Mouse (Mus musculus): ENCODE results near the gene Gnptab.
A peak's percentile ranks its signal among the peaks of the same experiment; 100 is the strongest.
"Not testable (repeated sequence)": the region's sequence is repeated elsewhere in the genome, so short reads cannot be mapped to it uniquely, and the experiment has no call there.

The Gnptab gene

DNA sequence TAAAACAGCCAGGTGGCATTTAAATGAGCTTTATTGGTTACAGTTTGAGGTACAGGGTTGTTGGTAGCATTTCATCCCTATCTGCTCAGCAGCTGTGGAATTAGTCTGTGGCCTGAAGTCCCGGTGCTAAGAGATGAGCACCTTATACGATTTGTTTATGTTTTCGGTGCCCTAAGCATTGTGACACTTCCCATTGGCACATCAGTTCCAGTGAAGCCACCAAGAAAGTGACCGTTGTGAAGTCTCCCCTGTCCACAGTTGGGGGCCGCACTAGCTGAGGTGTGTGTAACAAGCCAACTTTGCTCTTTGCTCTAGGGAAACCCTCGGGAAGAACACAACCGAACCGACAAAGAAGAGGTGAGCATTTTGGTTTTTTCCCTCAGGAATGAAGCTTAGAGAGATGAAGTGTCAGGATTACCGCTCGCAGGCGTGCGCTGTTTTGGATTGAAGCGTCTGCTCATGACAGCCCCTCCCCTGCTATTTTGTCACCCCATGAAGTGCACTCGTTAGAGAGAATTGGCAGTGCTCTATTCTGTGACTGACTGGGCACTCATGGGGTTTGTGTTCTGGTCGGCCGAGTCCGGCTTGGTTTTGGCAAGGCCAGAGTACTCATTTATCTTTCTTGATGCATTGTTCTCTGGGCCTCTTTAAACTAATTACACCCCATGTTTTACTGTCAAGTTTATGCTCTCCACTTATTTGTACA is 33.5 kb downstream of the Gnptab start:
- DNase-seq (ENCODE audit: low spot score in 2 of 2), result no peak

DNA sequence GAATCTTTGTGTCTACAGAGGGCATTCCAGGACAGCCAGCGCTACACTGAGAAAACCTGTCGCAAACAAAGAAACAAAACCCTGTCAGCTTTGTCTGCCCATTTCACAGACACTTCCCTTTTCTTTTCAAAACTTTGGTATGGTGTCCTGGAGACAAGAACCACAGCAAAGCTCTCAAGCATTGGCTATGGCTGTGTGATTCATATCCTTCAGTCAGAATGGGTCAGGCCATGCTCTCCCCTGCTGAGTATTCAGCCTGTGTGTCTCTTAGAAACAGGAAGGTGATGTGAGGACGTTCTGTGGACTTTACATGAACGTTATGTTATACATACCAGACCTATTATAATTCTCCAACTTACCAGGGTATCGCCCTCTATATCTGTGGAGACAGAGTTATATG is 38.8 kb downstream of the Gnptab start:
- no peak for DNase-seq (ENCODE audit: low spot score in 2 of 2)

DNA sequence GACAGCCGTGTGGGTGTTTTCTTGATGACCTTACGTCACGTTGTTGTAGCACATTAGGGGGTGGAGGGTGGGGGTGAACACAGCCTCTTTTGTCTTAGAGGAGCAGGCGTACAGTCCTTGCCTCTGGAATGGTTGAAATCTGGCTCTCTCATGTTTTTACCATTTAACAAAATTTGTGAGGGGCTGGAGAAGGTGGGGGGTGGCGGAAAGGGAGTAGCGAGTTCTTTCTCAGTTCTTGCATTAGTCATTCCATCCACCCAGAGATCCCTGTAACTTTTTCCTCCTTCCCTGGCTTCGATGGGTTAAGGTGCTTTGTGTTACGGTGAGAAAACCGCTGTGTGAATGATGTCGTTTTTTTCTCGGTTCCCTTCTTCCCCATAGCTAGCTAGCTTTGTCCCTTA is 41.2 kb downstream of the Gnptab start:
- no peak for DNase-seq (ENCODE audit: low spot score in 2 of 2)

DNA sequence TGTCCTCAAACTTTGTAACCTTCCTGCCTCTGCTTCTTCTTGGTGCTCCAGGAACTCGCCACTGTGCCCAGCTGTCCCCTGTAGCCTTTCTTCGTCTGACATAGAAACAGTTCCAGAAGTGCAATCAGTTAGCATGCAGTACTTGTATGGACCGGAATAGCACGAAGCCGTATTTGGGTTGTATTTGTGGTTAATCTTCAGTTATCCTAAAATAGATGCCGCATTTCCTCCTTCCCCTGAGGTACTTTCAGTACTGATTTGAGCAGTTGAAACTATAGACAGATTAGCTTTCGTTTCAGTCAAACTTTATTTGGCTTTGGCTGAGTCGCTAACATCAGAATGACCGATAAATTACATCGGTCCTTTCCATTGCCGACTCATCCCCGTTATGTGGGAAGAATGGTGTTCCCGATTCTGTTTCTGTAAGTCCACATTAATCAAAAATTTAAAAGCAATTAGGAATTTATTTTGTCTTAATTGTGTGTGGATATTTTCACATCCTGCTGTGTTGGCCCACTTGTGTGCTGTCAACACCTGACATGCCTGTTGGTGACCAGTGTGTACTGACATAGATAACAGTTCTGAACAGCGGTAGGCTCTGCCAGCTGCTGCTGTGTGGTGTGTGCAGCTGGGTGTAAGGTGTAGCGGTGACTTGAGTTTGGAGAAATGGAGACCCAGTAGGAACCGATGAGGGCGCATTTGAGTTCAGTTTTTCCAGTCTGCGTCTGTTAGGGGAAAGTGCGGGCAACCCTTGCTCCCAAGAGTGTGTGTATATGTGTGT is 41.9 kb downstream of the Gnptab start:
- no peak for DNase-seq (ENCODE audit: low spot score in 2 of 2)

DNA sequence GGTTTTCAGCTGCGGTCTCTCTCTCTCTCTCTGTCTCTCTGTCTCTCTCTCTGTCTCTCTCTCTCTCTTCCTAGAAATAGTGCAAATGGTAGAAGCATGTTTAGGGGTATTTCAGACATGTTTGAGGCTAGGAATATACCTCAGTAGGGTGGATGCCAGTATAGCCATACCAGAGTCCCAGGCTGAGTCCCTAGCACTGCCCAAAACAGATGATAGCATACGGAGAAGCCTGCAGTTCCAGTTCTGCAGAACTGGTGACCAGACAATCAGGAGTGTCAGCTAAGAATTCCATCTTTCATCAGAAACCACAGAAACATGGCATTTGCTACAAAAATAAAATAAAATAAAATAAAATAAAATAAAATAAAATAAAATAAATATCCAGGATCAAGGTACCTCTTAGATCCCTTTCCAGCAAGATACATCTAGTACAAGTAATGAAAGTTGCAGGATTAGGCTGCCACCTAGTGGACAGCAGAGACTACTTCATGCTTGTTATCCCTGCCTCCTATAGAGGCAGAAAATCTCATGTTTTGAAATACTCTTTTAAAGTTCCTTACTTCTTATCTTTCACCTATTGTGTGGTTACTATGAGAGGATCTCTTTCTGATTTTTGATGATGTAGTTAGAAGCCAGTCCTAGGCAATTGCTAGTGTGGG is 47.4 kb downstream of the Gnptab start:
- peak in 1 of 2 experiments; percentile 58 for DNase-seq (ENCODE audit: low spot score in 2 of 2)

DNA sequence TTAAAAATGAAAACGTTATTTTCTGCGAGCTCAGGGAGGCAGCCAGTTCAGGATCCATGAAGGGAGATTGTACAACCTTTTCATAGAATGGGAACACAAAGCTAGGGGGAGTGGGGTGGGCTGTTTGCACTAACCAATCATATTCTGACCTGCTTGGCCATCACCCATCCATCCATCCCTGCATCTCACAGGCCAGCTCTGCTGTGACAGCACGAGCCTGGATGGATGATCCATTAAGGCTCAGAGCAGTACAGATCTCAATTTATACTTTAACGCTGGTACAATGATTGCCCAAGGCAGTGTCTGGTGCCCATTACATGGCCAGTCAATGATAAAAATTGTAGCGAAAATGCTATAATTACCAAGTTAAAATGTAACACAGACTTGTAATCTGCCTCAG is 48.0 kb downstream of the Gnptab start:
- DNase-seq (ENCODE audit: low spot score in 2 of 2), result no peak

DNA sequence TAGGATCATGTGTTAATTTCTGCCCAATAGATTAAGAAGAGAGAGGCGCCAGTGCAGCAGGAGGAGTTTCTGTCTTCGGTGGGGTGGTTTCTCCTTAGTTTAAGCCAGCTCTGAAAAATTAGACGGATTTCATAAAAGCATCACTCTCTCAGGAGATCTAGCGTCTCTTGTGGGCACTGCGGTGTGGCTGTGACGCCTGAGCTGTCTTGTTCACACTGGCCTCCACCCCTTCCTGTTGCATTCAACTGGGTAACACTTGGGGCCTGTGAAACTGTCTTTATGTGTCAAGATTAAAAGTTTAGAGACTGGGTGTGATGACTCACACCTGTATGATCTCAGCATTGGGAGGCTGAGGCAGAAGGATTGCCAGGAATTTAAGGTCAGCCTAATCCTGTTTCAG is 49.1 kb downstream of the Gnptab start:
- no peak for DNase-seq (ENCODE audit: low spot score in 2 of 2)

DNA sequence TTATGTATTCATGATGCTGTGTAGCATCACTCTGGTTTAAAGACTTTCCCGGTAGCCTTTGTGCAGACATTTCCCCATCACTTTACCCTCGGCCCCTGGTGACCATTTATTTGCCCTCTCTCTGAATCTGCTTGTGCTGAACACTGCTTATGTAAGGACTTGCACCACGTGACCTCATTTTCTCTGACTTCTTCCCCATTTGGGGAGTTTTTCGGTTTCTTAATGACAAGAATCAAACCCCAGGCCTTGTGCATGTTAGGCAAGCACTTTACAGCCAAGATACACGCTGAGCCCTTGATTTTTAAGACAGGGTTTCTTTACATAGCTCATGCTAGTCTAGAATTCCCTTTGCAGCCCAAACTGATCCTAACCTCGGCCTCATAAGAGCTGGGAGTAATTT is 62.3 kb downstream of the Gnptab start:
- DNase-seq (ENCODE audit: low spot score in 2 of 2), result no peak

DNA sequence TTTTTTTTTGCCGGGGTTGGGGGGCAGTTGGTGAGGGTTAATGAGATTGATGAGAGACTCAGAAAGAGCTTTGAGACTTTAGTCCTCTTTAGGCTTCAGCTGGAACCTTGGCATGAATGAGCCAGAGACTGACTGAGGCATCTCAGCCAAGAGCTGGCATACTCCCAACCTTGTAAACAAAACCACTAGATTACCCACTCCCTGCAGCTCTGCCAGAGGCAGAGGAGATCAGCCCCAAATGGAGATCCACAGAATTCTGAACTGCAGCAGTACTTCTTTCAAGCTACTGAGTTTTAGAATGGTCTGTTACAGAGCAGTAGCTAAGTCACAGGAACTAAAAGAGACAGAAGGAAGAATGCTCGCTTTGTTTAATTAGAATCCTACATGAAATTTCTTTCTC is 72.3 kb downstream of the Gnptab start:
- DNase-seq (ENCODE audit: low spot score in 2 of 2), result peak in 1 of 2 experiments; percentile 47

DNA sequence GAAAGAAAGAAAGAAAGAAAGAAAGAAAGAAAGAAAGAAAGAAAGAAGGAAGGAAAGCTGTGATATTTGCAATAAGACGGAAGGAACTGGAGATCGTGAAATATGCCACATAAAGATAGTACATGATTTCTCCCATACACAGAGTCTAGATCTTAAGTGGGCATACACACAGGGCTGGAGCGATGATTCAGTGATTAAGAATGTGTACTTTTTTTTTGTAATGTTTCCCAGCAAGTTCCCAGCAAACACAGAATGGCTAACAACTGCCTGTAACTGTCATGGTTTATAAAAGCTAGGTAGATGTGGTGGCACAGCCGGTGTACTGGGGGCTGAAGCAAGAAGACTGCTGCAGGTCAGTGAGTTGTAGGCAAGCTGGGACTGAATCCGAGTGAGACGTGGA is 73.1 kb downstream of the Gnptab start:
- DNase-seq (ENCODE audit: low spot score in 2 of 2), result no peak

DNA sequence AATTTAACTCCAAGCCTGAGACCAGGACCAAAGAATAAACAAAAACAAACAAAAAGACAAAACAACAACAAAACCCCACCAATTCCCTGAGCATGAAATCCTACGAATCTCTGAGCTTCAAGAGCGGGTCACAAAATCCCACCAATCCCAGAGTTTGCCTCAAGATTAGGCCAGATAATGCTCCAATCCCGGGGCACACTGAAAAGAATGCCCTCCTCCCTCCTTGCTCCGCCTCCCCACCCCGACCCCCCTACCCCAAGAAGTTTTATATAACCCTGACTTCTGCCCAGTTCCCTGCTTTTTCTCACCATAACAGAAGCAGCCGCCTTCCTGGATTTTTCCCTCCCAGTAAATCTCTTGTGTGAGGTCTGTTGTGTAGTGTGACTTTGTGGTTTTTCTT is 78.9 kb downstream of the Gnptab start:
- DNase-seq (ENCODE audit: low spot score in 2 of 2), result no peak

DNA sequence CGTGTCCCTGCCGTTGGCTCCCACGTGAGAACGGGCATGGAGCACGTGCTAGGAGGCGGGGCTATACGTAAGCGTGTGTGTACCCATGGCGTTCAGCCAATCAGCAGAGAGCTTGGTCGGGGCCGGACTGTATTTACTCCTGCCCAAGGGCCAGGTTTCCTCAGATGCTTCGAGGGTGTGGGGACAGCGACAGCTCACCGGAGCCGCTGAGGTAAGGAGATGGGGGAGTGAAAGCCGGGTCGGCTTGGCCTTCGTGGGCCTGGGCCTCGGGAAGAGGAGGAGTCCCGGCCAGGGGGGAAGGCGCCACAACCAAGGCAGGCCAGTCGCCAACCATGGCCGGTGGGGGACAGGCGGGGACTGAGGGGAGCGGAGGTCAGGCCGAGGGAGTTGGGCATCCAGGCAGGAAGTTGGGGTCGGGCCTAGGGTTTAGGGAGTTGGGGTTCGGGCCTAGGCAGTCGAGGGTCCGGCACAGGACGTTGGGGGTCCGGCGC is 80.6 kb downstream of the Gnptab start, which contains the start of gene Sycp3:
Gene Sycp3 (plus strand): TSS at position 68 of the 491 bp plus-strand sequence.
- DNase-seq (ENCODE audit: low spot score in 2 of 2), result no peak

DNA sequence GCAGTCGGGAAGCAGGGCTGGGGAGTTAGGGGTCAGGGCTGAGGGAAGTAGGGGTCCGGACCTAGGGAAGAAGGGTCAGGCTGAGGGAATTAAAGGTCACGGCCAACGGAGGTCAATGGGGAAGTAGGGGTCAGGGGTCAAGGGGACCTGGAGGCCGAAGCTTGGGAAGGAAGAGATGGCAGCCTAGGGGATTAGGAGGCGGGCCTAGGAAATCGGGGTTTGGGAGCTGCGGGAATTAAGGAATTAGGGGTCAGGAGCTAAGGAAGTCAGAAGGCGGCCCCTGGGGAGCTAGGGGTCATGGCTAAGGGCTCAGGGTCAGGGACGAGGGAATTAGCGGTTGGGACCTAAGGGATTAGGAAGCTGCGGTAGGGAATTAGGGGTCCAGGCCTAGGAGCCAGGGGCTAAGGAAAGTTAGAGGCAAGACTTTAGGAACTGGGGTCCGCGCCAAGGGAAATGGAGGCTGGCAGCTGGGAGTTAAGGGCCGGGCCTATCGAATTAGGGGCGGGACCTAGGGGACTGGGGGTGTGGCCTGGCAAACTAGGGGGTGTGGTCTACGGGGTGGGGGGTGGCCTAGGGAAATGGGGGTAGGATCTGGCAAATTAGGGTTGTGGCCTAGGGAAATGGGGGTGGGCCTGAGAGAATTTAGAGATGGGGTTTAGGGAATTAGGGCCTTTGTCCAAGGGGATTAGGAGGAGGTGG is 81.3 kb downstream of the Gnptab start:
- no peak for DNase-seq (ENCODE audit: low spot score in 2 of 2)

DNA sequence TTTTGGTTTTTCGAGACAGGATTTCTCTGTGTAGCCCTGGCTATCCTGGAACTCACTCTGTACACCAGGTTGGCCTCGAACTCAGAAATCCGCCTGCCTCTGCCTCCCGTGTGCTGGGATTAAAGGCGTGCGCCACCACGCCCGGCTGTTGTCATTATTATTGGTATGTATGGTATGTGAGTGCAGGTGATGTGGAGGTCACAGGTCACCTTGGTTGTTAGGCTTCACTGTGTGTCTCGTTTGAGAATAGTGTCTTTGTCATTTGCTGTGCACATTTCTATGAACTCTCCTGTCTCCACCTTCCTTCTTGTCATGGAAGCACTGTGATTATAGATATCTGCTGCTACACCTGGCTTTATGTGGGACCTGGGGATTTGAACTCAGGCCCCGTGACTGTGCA is 103.9 kb downstream of the Gnptab start:
- DNase-seq (ENCODE audit: low spot score in 2 of 2), result not testable (repeated sequence)

DNA sequence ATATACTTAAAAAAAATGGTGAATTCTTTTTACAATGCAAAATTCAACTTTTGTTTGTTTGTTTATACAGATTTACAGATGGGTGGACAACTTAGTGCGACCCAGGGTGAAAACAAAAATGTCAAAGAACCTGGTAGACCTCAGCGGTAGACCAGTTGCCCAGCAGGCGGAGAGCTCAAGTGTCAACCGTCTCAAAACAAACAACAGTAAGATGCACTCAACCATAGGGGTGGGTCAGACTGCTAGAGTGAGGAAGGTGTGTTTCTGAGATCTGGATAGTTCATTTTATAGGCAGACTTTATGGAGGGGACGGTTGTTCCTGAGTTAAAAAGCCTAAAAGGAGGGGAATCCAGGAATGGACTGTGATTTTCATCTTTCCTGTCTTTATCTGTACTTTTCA is 109.7 kb downstream of the Gnptab start:
- no peak for DNase-seq (ENCODE audit: low spot score in 2 of 2)

DNA sequence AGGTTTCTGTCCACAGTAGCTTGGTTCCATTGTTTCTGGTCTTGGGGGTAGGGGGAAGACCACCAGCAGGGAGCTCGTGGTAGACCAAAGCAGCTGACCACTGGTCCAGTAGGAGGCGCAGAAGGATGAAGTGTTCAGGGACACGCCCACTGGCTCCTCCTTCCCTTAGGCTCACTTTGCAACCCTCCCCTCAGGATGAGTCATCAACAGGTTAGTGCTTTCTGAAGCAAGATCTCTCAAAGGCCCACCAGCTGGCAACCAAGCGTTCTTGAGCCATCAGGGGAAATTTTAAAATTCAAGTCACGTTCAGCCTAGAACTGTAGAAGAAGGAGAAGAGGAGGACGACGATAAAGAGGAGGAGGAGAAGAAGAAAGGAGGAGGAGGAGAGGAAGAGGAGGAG is 112.7 kb downstream of the Gnptab start:
- DNase-seq (ENCODE audit: low spot score in 2 of 2), result no peak

DNA sequence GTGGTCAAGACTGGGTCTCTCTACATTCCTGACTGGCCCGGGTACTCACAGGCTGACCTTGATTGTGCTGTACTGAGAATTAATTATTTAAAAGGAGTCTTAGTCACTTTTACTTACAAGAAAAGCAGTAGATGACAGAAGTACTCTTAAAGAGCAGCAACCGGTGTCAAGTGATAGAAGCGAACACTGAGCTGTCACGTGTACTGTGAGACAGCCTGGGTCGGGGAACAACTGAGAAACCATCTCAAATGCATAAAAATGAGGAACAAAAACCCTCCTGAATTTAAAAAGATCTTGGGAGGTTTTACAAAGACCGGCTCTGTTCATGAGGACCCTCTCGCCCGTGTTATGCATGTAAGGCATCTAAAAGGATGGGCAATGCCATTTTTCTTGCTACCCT is 113.7 kb downstream of the Gnptab start:
- DNase-seq (ENCODE audit: low spot score in 2 of 2), result no peak

DNA sequence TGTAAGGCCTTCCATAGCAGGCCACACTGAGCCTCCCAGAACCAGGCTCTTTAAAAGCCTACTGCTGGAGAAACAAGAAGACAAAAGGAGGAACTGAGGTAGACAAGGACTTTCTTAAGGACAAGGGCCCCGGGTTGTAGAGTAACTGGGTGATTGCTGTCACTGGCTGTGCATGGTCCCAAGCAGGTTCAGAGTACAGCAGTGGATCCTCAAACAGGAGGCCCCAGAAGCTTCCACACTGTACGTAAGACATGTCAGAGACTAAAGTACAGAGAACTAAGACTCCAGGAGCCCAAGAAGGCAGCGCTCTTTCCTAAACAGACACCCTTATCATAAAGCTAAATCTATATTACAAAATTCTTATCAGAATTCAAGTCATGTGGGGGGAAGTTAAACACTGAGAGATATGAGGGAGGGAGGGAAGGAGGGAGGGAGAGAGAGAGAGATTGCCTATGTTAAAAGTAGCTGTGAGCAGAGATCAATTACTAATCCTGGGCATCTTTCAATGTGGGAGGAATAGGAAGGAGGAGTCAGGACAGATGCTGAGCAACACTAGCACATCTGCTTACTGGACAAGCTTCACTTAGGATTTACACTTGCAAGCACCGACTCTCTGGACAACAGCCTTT is 116.1 kb downstream of the Gnptab start:
- no peak for DNase-seq (ENCODE audit: low spot score in 2 of 2)
